Mouse (Mus musculus) right cerebral cortex, postnatal 4 days (tissue): ENCODE results near the gene Wwc1.
"Not testable (repeated sequence)": the region's sequence is repeated elsewhere in the genome, so short reads cannot be mapped to it uniquely, and the experiment has no call there.

Experiments used
- DNase-seq: peaks from one replicate; pipeline ENCODE4 v3.0.0-alpha.2; 2022

Wwc1 gene

DNA sequence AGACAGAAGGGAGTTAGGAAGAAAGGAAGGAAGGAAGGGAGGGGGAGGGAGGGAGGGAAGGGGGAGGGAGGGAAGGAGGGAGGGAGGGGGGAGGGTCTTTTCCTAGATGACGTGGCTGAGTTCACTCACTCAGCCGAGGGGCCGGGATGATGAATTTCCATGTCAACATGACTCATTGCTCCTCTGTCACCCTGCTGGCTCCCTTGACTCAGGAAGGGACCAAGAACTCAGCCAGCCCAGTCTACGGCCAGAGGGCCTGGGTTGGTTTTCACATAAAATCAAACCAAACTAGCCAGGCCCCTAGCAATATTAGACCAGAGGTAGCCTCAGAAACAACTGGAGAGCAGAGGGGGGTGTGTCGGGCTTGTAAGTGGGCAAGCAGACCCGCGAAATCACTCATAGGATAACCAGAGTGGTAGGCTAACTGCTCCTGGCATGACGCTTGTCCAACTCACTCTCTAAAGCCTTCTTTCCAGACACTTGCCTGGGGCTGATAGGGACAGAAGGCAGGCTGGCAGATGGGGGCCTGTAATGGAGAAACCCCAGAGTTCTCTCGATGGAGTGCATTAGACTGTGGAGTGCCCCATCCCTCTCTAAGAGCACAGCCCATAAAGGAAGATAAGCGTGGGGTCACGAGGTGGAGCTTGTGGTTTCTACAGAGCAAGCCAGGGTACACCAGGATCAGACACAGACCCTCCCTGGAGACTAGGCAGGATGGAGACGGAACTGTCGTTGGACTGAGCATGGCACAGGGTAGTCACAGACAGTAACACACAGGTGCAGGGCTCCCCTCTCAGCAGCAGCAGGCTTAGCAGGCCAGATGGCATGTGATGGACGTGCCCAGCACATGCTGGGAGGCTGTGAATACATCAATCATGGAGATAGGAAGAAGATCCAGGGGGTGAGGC is 102.4 kb downstream of the Wwc1 start:
- DNase-seq, result no peak

DNA sequence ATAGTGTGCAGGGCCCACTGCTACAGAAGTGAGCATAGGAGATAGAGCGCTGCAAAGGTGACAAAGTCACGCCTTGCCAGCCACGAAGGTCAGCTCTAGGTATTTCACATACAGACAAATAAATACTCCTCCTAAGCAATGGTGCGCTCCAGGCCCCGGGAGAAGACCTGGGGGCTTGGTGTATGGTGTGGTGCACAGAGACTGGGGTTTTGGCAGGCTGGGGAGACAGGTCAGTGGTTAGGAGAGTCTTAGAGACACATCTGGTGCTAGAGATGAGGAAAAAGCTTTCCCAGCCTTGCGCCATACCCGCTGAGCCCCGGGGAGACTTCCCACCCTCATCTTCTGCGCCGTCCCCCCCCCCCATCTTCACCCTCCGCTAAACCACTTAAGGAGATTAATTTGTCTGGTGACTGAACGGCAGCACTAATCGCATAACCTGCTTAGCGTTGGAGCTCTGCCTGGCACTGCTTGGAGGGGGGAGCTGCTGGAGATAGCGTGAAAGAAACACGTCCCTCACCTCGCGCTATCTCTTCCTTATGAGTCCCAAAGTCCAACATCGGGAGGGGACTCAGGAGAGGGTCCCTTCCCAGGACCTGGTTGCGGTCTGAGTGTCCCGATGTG is 106.6 kb downstream of the Wwc1 start:
- no peak for DNase-seq

DNA sequence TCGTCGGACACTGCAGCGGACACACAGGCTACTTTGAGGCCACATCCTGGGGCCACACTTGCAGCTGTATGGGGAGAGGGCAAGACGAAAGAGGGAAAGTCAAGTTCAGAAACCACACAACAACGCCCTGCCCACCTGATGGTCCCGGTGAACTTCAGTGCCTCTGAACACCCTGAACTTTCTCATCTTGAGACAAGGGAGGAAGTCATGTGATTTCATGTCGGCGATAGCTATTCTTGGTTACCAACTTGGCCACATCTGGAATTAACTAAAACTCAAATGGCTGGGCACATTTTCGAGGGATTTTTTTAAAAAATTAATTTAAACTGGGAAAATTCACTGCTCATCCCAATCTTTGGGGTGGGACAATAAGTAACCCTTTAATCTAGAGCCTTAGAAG is 109.4 kb downstream of the Wwc1 start:
- no peak for DNase-seq

DNA sequence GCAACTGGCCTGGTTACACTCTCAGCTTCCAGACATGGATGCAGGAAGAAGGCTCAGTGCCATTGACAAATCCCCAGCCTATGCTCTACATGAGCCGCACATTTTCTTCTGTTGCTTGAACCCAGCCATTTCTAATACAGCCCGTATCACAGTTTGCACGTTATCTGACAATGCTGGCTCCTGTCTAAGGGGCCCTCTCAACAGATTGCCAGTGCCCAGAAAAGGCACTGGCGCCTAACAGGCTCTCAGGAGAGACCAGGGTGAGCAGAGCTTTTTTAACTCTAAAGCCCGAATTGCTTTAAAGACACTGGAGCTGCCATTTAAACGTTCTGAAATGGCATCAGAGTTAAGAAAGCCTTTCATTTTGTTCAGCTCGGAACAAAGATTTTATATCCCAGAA is 114.2 kb downstream of the Wwc1 start:
- no peak for DNase-seq

DNA sequence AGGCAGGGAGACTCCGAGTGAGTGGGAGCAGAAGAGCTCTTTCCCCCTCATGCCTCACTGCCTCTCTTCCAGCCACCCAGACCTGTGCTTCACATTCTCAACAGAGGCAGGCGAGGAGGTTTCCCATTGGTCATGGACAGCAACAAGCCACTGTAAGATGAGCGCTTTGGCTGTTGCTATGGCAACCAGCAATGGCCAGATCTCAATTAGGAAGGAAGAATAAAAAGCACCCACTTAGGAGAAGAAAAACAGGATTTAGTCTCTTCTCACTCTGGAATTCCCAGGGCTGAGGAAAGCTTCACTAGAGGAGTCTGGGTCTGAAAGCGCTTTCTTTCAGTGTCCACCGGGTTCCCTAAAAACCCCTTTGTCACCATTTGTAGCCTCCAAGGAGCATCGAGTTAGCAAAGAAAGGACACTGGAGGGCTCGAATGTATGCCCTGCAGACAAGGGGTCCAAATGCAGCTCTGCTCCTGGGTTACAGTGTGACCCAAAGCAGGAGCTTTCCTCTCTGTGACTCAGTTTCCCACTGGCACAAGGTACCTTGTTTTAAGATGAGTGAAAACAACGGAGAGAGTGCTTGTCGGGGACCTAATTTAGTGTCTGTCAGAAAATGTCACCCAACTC is 115.2 kb downstream of the Wwc1 start:
- DNase-seq, result peak; percentile 62

DNA sequence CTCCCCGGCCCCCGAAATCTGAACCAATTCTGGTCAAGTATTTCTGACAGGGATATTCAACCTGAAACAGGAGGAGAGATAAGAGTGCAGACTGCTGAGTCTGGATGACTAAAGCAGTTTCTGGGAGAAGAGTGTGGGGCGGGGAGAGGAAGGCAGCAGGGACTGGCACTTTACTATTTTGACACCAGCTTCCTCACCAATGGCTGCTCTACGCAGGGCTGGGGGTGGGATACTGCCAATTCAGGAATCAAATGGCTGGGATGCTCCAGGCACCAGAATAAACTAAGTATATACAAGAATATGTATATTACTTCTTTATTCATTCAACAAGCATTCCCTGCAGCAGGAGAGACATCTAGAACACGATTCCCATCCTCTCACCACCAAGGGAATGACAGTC is 116.7 kb downstream of the Wwc1 start:
- DNase-seq, result no peak

DNA sequence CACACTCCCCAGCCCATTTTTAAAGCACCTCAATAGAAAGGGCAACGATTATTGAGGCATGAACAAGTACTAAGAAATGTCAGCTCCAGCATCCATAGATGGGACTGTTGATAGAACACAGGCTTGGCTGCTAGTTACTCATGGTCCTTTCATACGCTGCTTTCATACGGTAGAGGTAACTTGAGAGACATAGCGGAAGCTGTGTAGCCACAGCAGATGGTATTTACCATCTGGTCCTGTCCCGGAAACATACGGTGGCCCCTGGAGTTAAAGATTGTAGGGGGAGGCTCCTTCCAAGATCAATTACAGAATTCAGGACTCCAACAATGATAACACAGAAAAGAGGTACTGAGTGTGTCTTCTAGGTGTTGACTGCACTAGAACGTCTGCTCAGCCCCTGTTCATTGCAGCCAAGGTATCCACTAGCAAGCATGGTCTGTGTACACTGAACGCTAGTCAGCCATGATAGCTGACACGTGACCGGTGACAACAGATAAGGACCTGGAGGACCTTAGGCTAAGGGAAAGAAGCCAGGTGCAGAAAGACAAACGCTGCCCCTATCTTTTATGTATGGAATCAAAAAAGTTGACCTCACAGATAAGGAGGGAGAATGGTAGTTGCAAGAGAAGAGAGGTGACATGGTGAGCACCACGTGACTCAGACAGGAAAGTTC is 122.8 kb downstream of the Wwc1 start:
- DNase-seq, result no peak

DNA sequence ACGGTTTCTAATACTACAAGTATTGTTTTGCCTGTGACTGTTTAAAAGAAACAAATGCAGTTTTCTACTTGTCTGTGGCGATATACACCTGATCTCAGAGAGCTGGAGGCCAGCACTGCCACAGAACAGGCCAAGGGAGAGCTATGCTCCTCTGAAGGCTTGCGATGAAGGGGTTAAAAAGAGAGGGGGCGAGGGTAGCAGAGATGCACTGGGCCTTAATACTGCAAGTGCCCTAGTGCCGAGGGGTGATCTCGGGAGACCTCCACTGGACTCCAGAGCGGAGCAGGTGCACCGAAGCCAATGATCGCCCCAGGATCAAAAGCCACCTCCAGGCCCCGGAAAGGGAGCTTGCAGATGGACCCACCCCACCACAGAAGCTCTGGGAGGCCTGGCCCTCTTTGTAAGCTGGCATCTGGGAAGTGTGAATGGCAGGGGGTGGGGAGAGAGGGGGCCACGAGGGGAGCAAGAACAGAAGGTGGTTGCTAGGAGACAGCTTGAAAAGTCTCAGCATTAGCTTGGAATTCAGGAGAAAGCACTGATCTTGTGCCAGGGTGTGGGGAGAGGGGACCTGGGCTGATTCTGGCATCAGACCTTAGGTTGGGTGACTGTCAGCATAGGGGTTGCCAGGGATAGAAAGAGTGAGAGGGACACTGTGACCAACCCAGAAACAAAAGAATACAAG is 123.8 kb downstream of the Wwc1 start:
- peak; percentile 59 for DNase-seq

DNA sequence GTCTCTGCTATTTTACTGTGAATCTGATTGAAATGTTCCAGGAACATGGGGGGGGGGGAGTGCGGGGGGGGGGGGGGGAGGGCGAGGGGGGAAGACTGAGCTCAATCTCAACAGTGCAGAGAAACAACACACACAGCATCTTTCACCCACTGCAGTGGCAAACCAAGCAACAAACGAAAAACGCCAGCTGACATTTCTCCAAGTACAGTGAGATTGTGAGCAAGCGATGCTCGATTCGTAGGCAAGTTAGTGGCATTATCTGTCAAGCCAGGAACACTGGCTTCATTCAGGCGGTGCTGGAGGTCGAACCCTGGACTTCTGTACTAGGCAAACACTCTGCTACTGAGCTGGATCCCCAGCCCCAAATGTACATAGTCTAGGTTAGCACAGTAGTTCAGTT is 124.8 kb downstream of the Wwc1 start:
- no peak for DNase-seq

DNA sequence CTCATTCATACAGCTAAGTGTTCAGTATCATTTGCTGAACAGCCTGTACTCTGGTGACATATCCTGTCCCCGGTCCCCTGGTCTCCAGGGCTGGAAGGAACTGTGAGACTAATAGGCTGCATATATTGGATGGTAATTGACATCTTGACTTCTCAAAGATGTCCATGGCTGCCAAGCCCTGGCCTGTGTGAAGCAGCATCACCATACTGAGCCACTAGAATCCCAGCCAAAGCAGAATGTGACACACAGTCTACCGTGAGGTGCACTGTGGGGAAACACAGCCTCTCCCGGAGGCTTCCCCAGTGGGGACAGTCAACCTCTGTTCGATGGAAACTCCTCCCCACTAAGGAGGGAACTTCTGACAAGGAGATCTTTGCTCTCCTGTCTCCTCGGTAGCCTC is 125.4 kb downstream of the Wwc1 start:
- DNase-seq, result no peak

DNA sequence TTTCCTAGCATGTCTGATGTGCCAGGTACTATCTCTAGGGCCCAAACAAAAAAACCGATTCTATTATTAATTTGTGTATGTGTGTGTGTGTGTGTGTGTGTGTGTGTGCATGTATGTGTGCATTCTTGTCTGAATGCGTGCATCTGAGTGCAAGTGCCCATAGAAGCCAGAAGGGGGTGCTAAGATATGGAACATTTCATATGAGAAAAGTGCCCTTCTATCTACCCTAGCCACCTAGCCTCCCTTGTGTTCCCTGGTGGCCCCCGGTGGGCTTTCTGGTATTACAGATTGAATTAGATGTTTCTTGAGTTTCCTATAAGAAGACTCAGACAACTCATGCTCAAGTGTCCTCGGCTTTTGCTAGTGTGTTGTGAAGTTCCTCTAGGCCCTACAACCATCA is 126.7 kb downstream of the Wwc1 start:
- no peak for DNase-seq

DNA sequence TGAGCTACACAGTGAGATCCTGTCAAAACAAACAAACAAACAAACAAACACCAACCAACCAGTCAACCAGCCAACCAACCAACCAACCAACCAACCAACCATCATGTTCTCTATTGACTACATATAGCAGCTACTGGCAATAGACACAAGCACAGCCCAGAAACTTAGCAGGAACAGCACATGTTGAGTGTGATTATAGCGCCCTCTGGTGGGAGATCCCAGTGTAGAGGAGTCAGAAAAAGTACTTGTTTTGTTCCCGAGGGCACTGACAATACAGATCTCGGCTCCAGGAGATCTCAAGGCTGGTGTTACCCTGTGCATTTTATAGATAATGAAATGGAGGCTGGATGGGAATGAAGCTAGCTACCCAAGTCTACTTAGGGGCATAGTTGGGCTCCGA is 127.6 kb downstream of the Wwc1 start:
- peak; percentile 36 for DNase-seq

DNA sequence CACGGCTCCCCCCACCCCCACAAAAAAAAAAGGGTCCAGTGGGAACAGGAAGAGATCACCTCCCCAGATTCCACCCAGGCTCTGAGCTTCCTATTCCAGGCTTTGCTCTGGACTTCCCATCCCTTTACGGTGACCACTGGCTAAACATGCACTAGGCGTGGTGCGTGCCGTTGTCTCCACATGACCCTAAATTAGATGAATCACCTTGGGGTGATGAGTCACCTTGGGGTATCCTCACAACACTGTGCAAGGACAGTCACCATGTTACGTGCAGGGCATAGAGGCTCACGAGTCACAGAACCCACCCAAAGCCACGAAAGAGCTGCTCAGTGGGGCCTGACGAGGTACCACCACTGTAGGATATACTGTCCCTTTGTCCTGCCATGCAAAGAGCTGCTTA is 136.0 kb downstream of the Wwc1 start:
- DNase-seq, result no peak

DNA sequence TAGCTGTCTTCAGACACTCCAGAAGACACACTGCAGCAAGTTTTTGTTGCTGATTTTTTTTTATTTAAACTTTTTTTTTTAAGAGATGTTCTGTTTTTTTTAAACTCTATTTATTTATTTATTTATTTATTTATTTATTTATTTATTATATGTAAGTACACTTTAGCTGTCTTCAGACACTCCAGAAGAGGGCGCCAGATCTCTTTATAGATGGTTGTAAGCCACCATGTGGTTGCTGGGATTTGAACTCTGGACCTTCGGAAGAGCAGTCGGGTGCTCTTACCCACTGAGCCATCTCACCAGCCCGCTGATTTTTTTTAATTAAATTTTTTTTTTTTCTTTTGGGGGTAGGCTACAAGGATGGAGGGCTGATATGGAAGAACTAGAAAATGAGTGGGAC is 137.8 kb downstream of the Wwc1 start:
- DNase-seq, result not testable (repeated sequence)

DNA sequence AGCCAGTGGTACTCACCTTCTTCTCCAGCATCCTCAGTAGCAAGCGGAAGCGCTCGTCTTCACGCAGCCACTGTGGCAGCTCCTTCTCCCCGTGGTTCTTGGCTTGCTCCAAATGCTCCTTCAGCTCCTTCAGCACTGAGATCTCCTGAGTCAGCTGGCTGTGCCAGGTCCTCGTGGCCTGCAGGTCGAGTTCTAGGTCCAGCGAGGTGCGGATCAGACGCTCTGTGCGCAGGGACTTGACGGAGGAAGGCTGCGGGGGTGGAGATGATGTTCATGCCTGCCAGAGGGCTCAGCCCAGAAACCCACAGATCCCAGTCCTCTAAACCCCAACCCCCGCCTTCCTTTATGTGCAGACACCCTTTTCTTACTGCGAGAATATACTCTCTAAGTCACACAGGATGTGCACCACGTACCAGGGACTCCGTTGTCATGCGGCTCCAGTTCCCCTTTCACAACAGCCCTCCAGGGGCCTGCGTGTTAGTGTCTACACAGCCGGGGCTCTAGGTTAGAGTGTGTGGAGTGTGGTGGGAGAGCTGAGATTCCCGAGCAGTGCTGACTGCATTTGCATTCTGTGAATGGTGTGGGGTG is 138.5 kb downstream of the Wwc1 start:
- no peak for DNase-seq

DNA sequence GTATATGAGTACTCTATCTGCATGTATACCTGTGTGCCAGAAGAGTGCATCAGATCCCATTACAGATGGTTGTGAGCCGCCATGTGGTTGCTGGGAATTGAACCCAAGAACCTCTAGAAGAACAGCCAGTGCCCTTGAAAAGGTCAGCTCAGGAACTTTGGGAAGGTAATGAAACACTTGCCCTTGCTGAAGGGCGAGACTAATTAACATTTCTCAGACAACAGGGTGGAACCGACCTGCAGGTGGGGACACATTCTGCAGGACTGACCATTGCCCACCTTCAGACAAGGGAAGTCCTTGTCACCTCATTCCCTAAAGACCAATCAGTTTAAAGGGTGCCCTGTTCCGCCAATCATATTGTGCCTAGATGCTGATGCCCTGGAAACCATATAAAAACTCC is 139.5 kb downstream of the Wwc1 start:
- not testable (repeated sequence) for DNase-seq

DNA sequence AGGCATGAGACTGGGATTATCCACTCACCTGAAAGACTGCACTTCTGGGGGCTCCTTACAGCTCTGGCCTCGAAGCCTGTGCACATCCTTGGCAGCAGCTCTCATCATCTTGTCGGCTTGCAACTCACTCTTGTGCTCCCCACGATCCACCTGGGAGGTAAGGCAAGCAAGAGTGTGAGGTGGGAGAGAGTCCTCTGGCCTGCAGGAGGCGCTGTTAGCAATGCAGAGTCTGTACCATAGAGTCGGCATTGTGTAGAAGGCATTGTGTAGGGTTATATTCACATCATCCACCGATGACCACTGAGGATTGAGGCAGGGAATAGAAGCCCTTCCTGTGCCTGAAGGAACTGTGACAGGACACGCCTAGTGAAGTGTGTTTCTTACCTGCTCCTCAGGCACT is 140.0 kb downstream of the Wwc1 start:
- DNase-seq, result peak; percentile 33

DNA sequence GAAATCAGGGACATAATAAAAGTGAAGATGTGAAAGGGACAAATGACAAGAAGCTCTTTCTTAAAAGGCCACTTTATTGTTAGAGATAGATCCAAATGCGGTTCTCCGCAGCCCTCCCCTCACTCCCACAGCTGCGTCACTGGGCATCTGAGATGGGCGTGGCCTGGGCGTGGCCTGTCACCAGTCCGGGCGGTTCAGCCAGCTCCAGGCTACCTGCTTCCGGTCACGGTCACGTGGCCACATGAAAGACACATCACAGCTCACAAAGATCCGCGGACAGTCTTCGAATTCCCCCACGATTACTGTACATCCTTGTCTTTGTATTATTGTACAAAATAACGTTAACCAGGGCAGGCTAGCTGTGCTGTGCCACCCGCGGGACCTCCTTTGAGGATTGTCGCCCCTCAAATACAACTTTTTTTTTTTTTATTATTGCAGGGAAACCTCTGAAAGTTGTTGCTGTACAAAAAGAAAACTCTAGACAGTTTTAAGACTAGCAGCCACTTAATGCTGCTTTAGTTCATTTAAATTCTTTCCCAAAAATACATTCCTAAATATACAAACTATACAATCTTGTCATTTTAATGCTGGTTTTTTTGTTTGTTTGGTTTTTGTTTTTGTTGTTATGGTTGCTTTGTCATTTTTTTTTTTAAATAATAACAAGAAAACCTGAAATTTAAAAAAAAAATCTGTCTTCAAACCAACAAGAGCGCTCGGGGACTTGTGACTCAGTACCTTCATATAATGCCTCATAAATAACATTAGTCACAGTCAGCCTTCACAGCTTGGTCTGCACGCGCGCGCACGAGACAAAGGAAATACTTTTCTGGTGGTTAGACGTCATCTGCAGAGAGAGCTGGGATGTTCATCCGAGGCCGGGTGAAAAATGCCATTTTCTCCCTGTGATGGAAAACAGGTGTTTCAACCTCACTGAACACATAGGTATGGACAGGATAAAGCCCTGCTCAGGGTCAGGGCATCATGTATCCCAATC is 141.7 kb downstream of the Wwc1 start:
- DNase-seq, result peak; percentile 51

DNA sequence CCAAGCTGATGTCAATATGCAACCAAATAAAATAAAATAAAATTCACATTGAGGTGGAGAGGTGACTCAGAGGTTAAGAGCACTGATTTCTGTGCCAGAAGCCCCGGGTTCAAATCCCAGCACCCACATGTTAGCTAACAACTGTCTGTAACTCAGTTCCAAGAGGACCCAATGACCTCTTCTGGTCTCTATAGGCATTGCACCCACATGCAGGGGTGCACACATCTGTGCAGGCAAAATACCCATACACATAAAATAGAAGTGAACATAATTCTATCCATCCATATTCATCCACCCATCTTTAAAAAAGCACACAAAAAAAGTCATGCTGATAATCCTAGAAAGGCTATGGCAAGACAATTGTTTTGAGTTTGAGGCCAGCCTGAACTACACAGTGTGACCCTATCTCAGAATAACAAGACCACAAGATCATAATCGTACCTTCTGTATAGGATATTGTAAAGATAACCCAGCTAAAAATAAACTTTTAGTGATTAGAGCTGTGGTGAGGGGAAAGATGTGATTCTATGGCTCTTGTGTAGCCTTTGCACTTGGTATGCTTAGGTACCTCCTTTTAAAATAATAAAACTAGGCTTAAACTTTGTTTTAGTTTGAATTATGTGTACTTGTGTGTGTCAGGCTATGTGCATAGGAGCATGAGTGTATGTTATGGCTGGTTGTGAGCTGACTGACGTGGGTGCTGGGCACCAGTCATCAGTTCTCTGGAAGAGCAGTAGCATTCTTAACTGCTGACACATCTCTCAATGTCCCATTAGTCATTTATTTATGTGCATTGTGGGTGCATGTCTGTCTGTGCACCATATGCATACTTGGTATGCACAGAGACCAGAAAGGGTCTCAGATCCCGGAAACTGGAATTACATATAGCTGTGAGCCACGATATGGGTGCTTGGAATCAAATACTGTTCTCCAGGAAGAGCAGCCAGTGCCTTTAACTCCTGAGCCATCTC is 142.9 kb downstream of the Wwc1 start:
- DNase-seq, result no peak
